Mouse (Mus musculus) erythroblast, adult 5-6 weeks (primary cell): Measurements from ENCODE around the gene Nqo1. TPM values are rescaled to one million over a fixed set of nuclear protein-coding genes. Genes with fewer than 3 reads are reported as not detected.

Experiments used
- total RNA-seq, 2 experiments: library from RNA; stranded (forward) in 1 of 2; stranded (reverse) in 1 of 2; fragments of 150-400 nt in 1 of 2; fragments of 200-764, 138-1000 nt in 1 of 2; gene quantifications; 2 replicates each; pipeline versions ENCODE4 v1.2.3 to v1.2.4; 2015 to 2017; ENCODE audit warnings: low replicate concordance in 2 of 2

The Nqo1 gene
- total RNA-seq, 2 experiments from 2014 or later, result 10.2 to 10.7 TPM

Other genes with a start within 250 kb of the Nqo1 start
- 11.0 and 14.6 TPM in 2 replicates for gene Nfat5, start 109.7 kb downstream of the Nqo1 start, total RNA-seq (2015; ENCODE audit: low replicate concordance)
- gene Nfat5, start 109.7 kb downstream of the Nqo1 start, total RNA-seq (2017; ENCODE audit: low replicate concordance), result 9.1 and 21.7 TPM in 2 replicates
- 6.5 and 8.2 TPM in 2 replicates for gene Nob1, start 21.8 kb upstream of the Nqo1 start, total RNA-seq (2015; ENCODE audit: low replicate concordance)
- 2.0 and 6.4 TPM in 2 replicates for gene Nob1, start 21.8 kb upstream of the Nqo1 start, total RNA-seq (2017; ENCODE audit: low replicate concordance)
- 114 and 130 TPM in 2 replicates for gene Wwp2, start 33.2 kb upstream of the Nqo1 start, total RNA-seq (2015; ENCODE audit: low replicate concordance)
- gene Wwp2, start 33.2 kb upstream of the Nqo1 start, total RNA-seq (2017; ENCODE audit: low replicate concordance), result 192 and 196 TPM in 2 replicates
- gene Psmd7, start 185.3 kb upstream of the Nqo1 start, total RNA-seq (2015; ENCODE audit: low replicate concordance), result 45.5 and 49.7 TPM in 2 replicates
- 24.5 and 27.7 TPM in 2 replicates for gene Psmd7, start 185.3 kb upstream of the Nqo1 start, total RNA-seq (2017; ENCODE audit: low replicate concordance)